Mouse (Mus musculus): ENCODE data around the gene Mars2. TPM values are rescaled to one million over a fixed set of nuclear protein-coding genes. Genes with fewer than 3 reads are reported as not detected.
A peak's percentile ranks its signal among the peaks of the same experiment; 100 is the strongest.

The Mars2 gene
- polyA plus RNA-seq (2015; fragmentation: Nextera tagmentation; extraction: Ambion mirVana) = 2.4 and 2.5 TPM in 2 replicates

DNA sequence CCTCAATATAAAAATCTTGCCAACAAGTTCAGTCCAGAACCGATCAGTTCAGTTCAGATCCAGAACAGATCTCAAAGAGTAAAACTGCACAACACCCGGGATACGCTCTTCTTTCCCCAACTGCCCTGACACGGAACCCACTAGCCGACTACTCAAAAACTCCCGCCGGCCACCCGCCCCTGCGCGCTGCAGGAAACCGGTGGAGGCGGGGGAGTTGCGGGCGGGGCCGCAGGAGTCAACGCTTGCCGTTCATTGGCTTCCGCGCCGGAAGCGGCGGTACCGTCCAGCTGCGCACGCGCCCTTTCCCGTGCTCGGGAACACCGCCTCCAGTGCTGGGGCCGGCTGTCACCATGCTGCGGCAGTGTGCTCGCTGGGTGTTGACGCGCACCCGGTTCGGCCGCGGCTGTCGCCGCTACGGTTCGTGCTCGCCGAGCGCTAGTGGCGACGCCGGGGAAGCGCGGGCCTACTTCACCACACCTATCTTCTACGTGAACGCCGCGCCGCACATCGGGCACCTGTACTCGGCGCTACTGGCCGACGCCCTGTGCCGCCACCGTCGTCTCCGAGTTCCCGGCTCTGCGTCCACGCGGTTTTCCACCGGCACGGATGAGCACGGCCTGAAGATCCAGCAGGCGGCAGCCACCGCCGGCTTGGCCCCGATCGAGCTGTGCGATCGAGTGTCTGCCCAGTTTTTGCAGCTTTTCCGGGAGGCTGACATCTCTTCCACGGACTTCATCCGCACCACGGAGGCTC is at the start of gene Mars2:
Mars2 (plus strand) TSS at position 288 of the 753 bp plus-strand sequence.
- Histone ChIP-seq H3K27ac (replicated peaks) (peak within 1 kb of the TSS; percentile 56), H3K4me2 (replicated peaks) (peak within 1 kb of the TSS; percentile 66), H3K27me3 (no peaks in the 10 kb centered on the region), H3K9me3 (replicated peaks) (no peaks in the 10 kb centered on the region), H3K4me3 (replicated peaks) (peak within 1 kb of the TSS; percentile 74), H3K9ac (peak within 1 kb of the TSS; percentile 69), H3K36me3 (no peaks in the 10 kb centered on the region), H3K4me1 (peaks cover 18% of the 10 kb centered on the region)
- WGBS = under 1% methylated on average over 82 of the region's 82 CpGs
- ATAC-seq (ENCODE audit: insufficient number of reproducible peaks, low FRiP score, low TSS enrichment, low read depth) = peak; percentile 98

DNA sequence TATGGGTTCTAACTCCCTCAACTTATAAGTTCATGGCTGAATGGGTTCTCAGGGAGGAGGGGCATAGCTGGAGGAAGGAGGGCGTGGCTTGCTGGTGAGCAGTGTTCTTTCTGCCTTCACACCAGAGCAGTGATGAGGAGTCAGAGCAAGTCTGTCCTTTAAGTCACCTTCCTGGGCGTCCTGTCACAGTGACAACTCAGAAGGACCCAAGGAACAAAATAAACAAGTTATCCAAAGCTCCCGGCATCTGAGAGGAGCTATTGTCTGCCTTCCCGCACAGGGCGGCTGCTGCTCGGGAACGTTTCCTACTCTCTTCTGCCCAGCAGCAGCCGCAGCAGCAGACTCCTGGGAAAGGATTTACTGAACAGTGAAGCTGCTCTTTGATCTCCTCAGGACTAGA is 45.0 kb upstream of the Mars2 start:
- Histone ChIP-seq H3K4me3 (replicated peaks) (peak overlapping the region; percentile 26; the same call in 1 of the 2 replicates), H3K36me3 (0 out of 2 replicates have a peak, but pooled peaks cover 6% of the 10 kb centered on the region), H3K9ac (no peak overlapping the region), H3K27me3 (no peaks in the 10 kb centered on the region), H3K4me1 (peaks cover 27% of the 10 kb centered on the region; the same call in 1 of the 2 replicates), H3K27ac (replicated peaks) (peak overlapping the region; percentile 40), H3K9me3 (replicated peaks) (no peaks in the 10 kb centered on the region), H3K4me2 (replicated peaks) (peak overlapping the region; percentile 42)
- no peak for ATAC-seq (ENCODE audit: insufficient number of reproducible peaks, low FRiP score, low TSS enrichment, low read depth)
- 15% methylated on average over 8 of the region's 8 CpGs for WGBS

DNA sequence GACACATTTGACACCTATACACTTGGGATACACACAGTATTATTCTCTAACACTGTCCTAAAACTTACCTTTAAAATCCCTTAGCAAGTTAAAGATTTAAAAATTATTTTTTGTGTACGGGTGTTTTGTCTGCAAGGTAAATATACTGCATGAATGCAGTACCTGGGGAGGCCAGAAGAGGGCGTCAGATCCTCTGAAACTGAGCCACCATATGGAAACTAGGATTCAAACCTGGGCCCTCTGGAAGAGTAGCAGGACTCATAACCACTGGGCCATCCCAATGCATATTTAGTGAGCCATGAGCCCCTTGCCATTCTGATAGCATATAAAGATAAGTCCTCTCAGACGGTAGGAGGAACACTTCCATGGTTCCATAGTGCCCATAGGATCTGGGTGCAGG is 44.2 kb upstream of the Mars2 start:
- 41% methylated on average over 3 of the region's 3 CpGs for WGBS
- Histone ChIP-seq H3K27ac (replicated peaks) (peak overlapping the region; percentile 66), H3K4me1 (peaks cover 27% of the 10 kb centered on the region; the same call in 1 of the 2 replicates), H3K4me2 (replicated peaks) (no peak overlapping the region), H3K9ac (no peak overlapping the region), H3K4me3 (replicated peaks) (no peak overlapping the region), H3K27me3 (no peaks in the 10 kb centered on the region), H3K9me3 (replicated peaks) (no peaks in the 10 kb centered on the region), H3K36me3 (0 out of 2 replicates have a peak, but pooled peaks cover 6% of the 10 kb centered on the region)
- no peak for ATAC-seq (ENCODE audit: insufficient number of reproducible peaks, low FRiP score, low TSS enrichment, low read depth)

DNA sequence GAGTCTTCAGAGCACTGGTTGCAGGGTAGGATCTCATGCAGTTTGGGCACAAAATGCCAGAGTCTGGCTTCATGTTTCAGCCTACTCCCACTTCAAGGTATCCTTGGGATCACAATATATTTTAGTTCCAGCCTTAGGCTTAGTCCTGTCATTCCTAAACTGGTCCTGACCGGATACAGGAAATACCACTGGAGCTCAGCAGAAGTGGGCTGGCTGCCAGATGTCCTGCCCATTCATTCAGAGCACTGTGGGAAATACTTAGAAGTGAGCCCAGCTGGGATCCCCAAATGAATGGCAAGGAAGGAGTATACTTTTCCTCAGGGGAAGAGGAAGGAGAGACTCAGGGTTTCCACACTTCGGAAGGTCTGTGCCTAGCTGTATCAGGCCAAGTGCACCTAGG is 43.7 kb upstream of the Mars2 start:
- peak overlapping the region; percentile 66 for H3K27ac ChIP-seq (replicated peaks)
- peaks cover 27% of the 10 kb centered on the region; the same call in 1 of the 2 replicates for H3K4me1 ChIP-seq
- H3K9ac ChIP-seq = no peak overlapping the region
- no peaks in the 10 kb centered on the region for H3K9me3 ChIP-seq (replicated peaks)
- no peak overlapping the region for H3K4me2 ChIP-seq (replicated peaks)
- H3K27me3 ChIP-seq = no peaks in the 10 kb centered on the region
- H3K4me3 ChIP-seq (replicated peaks) = no peak overlapping the region
- ATAC-seq (ENCODE audit: insufficient number of reproducible peaks, low FRiP score, low TSS enrichment, low read depth) = peak; percentile 68
- 21% methylated on average over 2 of the region's 2 CpGs for WGBS
- H3K36me3 ChIP-seq = 0 out of 2 replicates have a peak, but pooled peaks cover 6% of the 10 kb centered on the region

DNA sequence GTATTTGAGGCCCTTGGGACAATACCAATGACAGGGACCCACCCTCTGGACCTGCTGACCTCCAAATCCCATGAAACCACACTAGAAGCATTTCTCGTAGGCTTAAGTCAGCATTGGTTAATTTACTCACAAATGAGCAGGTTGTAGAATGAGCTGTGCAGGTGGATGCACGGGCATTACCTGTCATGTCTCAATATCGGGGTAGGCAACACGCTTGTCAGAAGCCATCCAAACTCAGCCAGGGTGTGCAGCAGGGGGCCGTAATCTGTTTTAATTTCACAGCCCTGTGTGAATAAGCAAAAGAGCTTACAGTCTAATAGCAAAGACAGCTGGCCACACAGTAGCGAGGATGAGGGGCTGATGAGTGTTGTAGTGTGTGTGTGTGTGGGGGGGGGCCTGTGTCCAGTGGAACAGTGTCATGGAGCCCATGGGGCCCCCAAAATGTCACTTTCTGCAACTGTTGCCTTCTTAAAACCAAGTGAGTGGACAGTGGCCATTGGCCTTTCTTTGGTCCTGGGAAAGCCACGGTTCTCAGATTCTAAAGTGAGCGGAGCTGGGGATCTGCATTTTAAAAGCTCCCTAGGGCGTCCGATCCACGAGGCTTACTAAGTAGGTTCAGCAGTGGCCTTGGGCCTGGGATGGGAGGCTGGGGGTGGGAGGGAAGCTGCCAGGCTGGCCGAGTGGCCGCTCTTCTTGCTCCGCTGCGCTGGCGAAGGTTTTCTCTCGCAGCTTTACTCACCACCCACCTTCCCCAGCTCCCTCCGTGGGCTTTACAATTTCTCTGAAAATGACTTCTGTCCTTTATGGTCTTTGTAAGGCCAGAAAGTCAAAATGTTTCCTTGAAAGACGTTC is 42.7 kb upstream of the Mars2 start:
- Histone ChIP-seq H3K4me3 (replicated peaks) (no peak overlapping the region), H3K36me3 (0 out of 2 replicates have a peak, but pooled peaks cover 6% of the 10 kb centered on the region), H3K4me1 (peaks cover 33% of the 10 kb centered on the region), H3K27ac (replicated peaks) (no peak overlapping the region), H3K9me3 (replicated peaks) (no peaks in the 10 kb centered on the region), H3K4me2 (replicated peaks) (no peak overlapping the region), H3K9ac (no peak overlapping the region), H3K27me3 (no peaks in the 10 kb centered on the region)
- no peak for ATAC-seq (ENCODE audit: insufficient number of reproducible peaks, low FRiP score, low TSS enrichment, low read depth)
- WGBS = 59% methylated on average over 19 of the region's 19 CpGs

DNA sequence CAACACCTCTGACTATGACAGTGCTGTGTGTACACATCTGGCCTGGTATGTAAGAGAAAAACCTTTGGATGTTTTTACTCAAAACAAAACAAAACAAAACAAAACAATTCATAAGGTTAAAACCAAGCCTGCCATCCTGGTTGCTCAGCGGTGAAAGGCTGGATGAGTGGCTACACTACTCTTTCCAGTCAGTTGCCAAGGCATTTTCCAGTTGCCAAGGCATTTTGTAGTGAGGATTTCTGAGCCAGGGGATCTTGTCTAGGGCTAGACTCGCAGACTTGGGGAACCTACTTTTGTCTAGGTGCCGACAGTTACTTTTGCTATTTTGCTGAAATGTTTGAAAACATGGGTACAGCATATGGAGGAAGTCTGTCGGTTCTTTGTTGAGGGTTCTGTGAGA is 42.0 kb upstream of the Mars2 start:
- Histone ChIP-seq H3K4me1 (peaks cover 33% of the 10 kb centered on the region), H3K36me3 (0 out of 2 replicates have a peak, but pooled peaks cover 5% of the 10 kb centered on the region), H3K27me3 (no peaks in the 10 kb centered on the region), H3K4me3 (replicated peaks) (no peak overlapping the region), H3K4me2 (replicated peaks) (no peak overlapping the region), H3K27ac (replicated peaks) (no peak overlapping the region), H3K9me3 (replicated peaks) (no peaks in the 10 kb centered on the region), H3K9ac (no peak overlapping the region)
- WGBS = 54% methylated on average over 4 of the region's 4 CpGs
- ATAC-seq (ENCODE audit: insufficient number of reproducible peaks, low FRiP score, low TSS enrichment, low read depth) = no peak

DNA sequence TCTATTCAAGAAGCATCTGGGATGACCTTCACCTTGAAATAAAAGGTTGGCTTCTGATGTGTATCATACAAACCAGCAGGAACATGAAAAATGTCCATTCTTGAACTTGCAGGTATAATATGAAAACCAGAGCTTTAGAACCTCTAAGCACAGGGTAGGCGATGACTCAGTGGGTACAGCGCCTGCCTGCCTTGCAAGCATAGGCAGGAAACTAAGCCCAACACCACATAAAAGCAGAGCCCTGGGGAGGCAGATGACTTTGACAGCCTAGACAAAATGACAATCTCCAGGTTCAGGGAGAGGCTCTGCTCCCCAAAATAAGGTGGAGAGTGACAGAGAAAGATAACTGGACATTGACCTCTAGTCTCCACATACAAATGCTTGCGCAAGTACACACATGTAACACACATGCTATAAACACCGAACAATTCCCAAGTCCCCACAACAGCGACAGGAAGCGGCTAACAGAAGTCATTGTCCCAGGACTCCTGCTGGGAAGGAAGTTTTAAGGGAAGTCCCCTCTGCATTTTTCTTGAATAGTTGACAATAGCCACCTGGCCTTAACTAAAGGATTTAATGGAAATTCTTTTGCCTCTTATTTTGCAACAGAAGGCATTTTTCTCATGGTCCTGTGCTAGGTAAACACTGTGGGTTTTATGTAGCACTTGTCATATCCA is 40.5 kb upstream of the Mars2 start:
- Histone ChIP-seq H3K36me3 (peaks cover 7% of the 10 kb centered on the region; the same call in 1 of the 2 replicates), H3K4me3 (replicated peaks) (no peak overlapping the region), H3K27ac (replicated peaks) (peak overlapping the region; percentile 9; the same call in 1 of the 2 replicates), H3K4me2 (replicated peaks) (no peak overlapping the region), H3K9me3 (replicated peaks) (no peaks in the 10 kb centered on the region), H3K4me1 (peaks cover 34% of the 10 kb centered on the region), H3K9ac (no peak overlapping the region), H3K27me3 (no peaks in the 10 kb centered on the region)
- ATAC-seq (ENCODE audit: insufficient number of reproducible peaks, low FRiP score, low TSS enrichment, low read depth) = no peak
- 41% methylated on average over 6 of the region's 6 CpGs for WGBS

DNA sequence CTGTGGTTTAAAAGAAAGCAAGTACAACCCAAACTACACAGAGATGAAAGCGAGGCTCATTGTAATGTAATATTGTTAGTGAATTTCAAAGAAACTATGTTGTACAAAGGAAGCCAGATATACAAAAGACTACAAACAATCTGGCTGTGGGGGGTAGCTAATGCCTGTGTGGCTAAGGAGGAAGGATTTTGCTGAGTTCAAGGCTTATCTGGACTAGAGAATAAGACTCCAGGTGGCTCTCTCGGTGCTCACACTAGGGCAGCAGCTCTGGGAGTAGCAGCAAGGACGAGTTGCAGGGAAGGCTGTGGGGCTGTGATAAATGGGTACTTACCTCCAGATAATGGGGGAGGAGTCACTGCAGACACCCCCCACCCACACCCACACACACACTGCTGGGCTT is 38.3 kb upstream of the Mars2 start:
- peaks cover 11% of the 10 kb centered on the region for H3K36me3 ChIP-seq
- no peak overlapping the region for H3K27ac ChIP-seq (replicated peaks)

DNA sequence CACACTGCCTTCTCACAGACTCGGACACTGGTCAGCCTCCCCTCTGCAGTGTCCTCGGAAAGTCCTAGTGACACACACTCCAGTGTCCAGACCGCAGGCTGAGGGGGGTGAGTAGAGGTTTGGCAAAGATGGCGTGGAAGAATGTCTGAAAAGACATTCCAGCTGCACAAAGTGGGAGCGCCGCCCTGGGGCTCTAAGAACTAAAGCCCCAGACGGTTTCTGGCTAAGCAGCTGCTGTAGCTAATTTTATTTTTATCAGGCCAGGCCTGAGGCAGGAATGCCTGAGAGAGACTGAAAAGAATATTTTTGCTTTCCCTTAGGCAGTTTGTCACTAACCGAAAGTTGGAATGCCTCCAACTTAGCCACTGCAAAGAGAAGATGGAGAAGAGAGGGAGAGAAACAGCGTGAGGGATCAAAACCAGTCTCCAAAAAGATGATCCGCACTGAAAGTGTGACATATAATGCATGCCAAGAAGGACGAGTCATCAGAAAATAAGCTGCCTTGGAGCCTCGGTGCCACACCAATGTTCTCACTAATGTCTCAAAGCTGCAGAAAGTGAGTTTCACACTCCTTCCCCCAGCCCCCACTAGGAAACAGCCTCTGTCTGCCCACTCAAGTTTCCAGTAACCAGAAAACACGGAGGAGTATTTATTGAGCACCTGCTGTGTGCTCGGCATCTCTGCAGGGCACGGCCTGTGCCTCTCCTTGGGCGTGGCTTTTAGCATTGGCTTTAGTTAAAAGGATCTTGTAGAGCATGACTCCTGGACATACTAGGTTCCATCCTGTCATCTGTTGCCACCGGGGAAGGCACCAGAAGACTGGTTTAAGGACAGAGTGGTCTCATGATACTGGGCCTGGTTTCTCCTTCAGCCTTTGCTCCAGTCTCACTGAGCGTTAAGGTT is 34.9 kb upstream of the Mars2 start:
- Histone ChIP-seq H3K36me3 (peaks cover 12% of the 10 kb centered on the region), H3K27ac (replicated peaks) (peak overlapping the region; percentile 82), H3K27me3 (no peaks in the 10 kb centered on the region), H3K9me3 (replicated peaks) (no peaks in the 10 kb centered on the region), H3K4me3 (replicated peaks) (no peak overlapping the region), H3K4me1 (peaks cover 21% of the 10 kb centered on the region), H3K9ac (no peak overlapping the region; the same call in 1 of the 2 replicates), H3K4me2 (replicated peaks) (peak overlapping the region; percentile 17)
- 29% methylated on average over 18 of the region's 18 CpGs for WGBS
- ATAC-seq (ENCODE audit: insufficient number of reproducible peaks, low FRiP score, low TSS enrichment, low read depth) = peak; percentile 77

More for the DNA sequence above, 38.3 kb upstream of the Mars2 start:
- Histone ChIP-seq H3K4me1 (peaks cover 29% of the 10 kb centered on the region), H3K4me3 (replicated peaks) (no peak overlapping the region), H3K27me3 (no peaks in the 10 kb centered on the region), H3K9me3 (replicated peaks) (no peaks in the 10 kb centered on the region), H3K4me2 (replicated peaks) (no peak overlapping the region), H3K9ac (no peak overlapping the region)
- ATAC-seq (ENCODE audit: insufficient number of reproducible peaks, low FRiP score, low TSS enrichment, low read depth) = no peak
- 35% methylated on average over 3 of the region's 3 CpGs for WGBS

DNA sequence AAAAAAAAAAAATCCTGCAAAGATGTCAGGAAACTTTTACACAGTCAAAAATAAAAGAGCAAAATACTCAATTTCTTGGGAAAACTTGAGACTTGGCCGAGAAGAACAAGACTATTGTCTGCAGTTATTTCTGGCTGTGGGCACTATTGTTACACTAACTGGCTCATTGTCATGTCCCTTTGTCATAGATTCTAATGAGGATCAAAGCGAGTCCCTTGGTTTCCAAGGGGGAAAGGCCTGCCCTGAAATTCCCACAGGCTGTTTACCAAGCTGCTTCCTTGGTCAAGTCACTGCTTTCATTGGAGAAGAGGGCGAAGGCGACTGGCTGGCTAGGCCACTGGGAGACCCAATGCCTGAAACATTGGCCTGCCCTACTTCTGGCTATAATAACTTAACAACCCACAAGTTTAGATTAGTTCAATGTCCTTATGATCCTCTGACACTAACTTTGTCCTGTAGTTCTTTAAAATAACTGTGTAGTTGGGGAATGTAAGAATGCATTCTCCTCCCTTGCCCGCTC is 31.1 kb upstream of the Mars2 start:
- no peak for ATAC-seq (ENCODE audit: insufficient number of reproducible peaks, low FRiP score, low TSS enrichment, low read depth)
- Histone ChIP-seq H3K27me3 (no peaks in the 10 kb centered on the region), H3K4me3 (replicated peaks) (no peak overlapping the region), H3K27ac (replicated peaks) (0 out of 2 replicates have a peak overlapping the region, but pooled peaks have one; percentile 39), H3K4me1 (peaks cover 27% of the 10 kb centered on the region), H3K9ac (no peak overlapping the region), H3K4me2 (replicated peaks) (no peak overlapping the region), H3K9me3 (replicated peaks) (no peaks in the 10 kb centered on the region), H3K36me3 (peaks cover 6% of the 10 kb centered on the region)
- WGBS = 67% methylated on average over 5 of the region's 5 CpGs
